Mouse (Mus musculus): ENCODE measurements around the gene Clp1.
"Not testable (repeated sequence)": the region's sequence is repeated elsewhere in the genome, so short reads cannot be mapped to it uniquely, and the experiment has no call there.

The Clp1 gene

GRCm38 (mm10) chr2:84738271-84738911, 11.2 kb upstream of the Clp1 start:
- no peak for DNase-seq (ENCODE audit: low read depth, low spot score)

GRCm38 (mm10) chr2:84737451-84737925, 10.3 kb upstream of the Clp1 start:
- no peak for DNase-seq (ENCODE audit: low read depth, low spot score)

GRCm38 (mm10) chr2:84736312-84737161, 9.4 kb upstream of the Clp1 start:
- no peak for DNase-seq (ENCODE audit: low read depth, low spot score)

GRCm38 (mm10) chr2:84735346-84735920, 8.3 kb upstream of the Clp1 start:
- DNase-seq (ENCODE audit: low read depth, low spot score): no peak

GRCm38 (mm10) chr2:84734919-84735318, 7.8 kb upstream of the Clp1 start:
- no peak for DNase-seq (ENCODE audit: low read depth, low spot score)

GRCm38 (mm10) chr2:84734351-84734864, 7.3 kb upstream of the Clp1 start:
- no peak for DNase-seq (ENCODE audit: low read depth, low spot score)

GRCm38 (mm10) chr2:84733579-84734300, 6.6 kb upstream of the Clp1 start, which contains the start of gene Ypel4:
Gene Ypel4 (plus strand): TSS chr2:84734058.
- no peak for DNase-seq (ENCODE audit: low read depth, low spot score)

GRCm38 (mm10) chr2:84732394-84732793, 5.2 kb upstream of the Clp1 start:
- DNase-seq (ENCODE audit: low read depth, low spot score): no peak

- DNase-seq (ENCODE audit: low read depth, low spot score): no peak
These were observed 4.1 kb upstream of the Clp1 start for GRCm38 (mm10) chr2:84731206-84731605.

- not testable (repeated sequence) for DNase-seq (ENCODE audit: low read depth, low spot score)
These were observed 1.0 kb upstream of the Clp1 start for GRCm38 (mm10) chr2:84728191-84728590.

GRCm38 (mm10) chr2:84726716-84727115, 434 bp downstream of the Clp1 start:
- no peak for DNase-seq (ENCODE audit: low read depth, low spot score)

GRCm38 (mm10) chr2:84725770-84726169, 1.4 kb downstream of the Clp1 start:
- DNase-seq (ENCODE audit: low read depth, low spot score): no peak

GRCm38 (mm10) chr2:84723856-84724255, 3.3 kb downstream of the Clp1 start:
- DNase-seq (ENCODE audit: low read depth, low spot score): no peak

- DNase-seq (ENCODE audit: low read depth, low spot score): no peak
These were observed 6.0 kb downstream of the Clp1 start for GRCm38 (mm10) chr2:84721182-84721581.

GRCm38 (mm10) chr2:84720718-84721117, 6.4 kb downstream of the Clp1 start:
- DNase-seq (ENCODE audit: low read depth, low spot score): no peak

GRCm38 (mm10) chr2:84717357-84717756, 9.8 kb downstream of the Clp1 start:
- DNase-seq (ENCODE audit: low read depth, low spot score): no peak

GRCm38 (mm10) chr2:84716423-84717355, 10.5 kb downstream of the Clp1 start:
- DNase-seq (ENCODE audit: low read depth, low spot score): no peak

- peak; percentile 96 for DNase-seq (ENCODE audit: low read depth, low spot score)
These were observed 11.4 kb downstream of the Clp1 start for GRCm38 (mm10) chr2:84715562-84716361.

- DNase-seq (ENCODE audit: low read depth, low spot score): peak; percentile 96
These were observed 12.2 kb downstream of the Clp1 start, which contains the start of gene Zdhhc5 for GRCm38 (mm10) chr2:84714811-84715561. Gene Zdhhc5 (minus strand): TSS chr2:84715180.
